Mouse (Mus musculus) cerebellum, adult 8-10 months (tissue): Measurements from ENCODE around the gene Agrp.

Source experiments
- DNase-seq: peaks from one replicate; pipeline ENCODE4 v3.0.0; 2022

Gene Agrp

DNA sequence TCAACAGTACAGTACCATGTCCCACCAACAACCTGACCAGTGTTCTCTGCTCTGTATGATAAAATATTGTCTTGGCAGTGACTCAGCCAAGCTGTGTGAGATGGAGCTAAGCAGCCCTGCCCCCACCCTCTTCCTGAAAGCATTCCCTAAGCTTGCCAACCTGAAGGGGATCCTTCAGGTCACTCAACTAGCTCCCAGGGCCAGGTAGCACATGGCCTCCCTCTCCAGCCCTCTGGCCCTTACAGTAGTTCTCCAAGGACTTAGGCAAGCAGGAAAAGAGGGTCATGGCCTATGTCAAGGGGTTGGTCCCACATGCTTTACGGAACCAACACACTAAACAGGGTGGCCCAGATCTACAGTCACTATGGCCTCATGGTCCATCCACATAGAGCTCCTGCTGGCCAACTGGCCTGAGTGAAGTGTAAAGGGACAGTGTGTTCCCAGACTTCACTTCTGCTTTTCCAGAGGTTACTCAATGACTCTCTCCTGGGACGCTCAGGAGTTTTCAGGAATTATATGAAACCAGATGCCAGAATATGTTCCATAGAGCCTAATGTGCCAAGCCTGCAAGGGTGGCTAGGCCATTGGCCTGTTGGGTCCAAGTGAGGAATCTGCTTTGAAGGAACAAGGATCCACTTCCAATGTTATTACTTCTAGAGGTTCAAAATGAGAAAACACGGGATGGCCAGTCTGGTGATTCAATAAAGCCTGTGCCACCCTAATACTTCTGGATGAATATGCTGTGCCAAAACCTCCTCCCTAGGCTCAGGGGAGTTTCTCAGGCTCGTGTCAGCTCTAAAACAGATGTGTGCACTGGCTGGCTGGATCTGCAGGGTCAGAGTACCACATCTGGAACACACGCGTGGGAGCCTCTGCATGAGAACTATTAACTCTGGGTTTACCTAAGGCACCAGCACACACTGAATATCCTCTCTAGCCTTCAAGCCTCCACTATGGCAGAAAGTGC, 90.5 kb downstream of the Agrp start:
- no peak for DNase-seq

DNA sequence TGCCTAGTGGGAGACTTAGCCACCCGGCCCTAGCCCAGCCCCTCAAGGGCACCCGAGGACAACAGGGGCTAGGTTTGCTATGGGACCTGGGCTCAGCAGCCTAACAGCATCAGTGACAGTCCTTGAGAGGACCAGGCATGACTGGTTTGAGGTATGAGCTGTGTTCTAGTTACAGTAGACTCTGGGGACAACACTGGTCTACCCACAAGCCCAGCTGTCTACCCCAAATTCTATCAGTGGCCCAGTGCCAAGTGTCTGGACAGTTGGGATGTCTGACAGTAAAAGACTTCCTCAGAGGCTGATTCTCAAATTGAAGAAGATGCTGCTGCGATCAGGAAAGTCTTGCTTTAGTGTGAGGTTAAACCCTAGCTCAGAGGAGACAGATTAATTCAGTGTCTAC, 91.9 kb downstream of the Agrp start:
- no peak for DNase-seq

DNA sequence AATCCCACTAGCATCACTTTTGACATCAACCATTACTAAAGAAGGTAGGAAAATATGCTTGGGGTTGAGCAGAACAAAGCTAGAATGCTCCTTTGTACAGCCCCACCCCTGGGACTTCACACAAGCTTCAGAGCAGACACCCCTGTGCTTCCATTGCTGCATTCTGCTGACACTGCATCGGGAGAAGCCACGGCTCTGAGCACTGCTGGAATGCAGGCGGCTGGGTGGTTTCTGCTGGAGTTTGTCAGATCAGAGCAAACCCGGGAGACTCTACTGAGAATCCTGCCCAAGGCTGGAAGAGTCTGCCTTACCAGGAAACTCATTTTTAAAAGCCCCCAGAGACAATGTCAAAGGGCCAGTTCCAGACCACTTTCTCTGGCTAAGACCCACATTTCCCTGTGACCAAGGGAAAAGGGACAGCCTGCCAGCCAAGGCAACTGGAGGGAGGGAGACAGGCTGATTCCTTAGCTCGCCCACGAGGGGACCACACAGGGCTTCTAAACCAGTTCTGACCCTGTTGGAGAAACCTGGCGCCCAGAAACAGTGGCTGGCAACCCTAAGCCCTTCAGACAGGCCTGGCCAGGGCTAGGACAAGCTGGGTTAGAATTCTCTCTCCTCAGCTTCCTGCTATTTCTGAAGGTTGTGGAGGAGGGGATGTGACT, 92.5 kb downstream of the Agrp start:
- DNase-seq, result no peak

DNA sequence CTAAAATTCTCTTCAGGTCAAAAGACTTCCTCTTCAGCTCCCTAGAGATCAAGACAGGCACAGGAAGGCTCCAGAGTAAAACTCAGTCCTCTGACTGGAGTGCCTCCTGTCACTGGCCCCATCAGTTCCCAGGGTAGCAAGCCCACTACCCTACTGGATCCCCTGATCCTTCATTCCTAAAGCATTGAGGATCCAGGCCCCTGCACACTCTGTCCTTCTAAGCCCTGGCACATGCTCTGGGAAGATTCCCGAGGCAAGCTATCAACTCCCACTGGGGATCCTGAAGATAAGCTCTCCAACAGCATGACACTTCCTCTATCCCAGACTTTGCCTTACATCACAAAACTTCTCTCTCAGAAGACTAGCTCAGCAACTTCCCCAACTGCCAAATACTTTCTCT, 93.5 kb downstream of the Agrp start:
- DNase-seq, result no peak

DNA sequence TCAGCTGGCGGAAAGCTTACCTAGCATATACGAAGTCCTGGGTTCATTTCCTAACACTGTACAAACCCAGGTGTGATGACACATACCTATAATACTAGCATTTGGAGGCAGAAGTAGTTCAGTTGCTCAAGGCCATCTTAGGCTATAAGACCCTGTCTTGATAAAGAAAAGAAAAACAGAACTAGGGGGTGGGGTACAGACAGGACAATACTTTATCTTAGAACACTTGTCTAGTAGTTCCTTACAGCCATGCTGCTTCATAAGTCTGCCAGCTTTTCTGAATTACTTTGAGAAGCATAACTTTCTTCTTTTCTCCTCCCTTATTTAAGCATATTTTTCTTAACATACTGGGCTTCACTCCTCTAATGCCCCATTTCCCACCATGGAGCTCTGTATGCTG, 94.4 kb downstream of the Agrp start:
- no peak for DNase-seq

DNA sequence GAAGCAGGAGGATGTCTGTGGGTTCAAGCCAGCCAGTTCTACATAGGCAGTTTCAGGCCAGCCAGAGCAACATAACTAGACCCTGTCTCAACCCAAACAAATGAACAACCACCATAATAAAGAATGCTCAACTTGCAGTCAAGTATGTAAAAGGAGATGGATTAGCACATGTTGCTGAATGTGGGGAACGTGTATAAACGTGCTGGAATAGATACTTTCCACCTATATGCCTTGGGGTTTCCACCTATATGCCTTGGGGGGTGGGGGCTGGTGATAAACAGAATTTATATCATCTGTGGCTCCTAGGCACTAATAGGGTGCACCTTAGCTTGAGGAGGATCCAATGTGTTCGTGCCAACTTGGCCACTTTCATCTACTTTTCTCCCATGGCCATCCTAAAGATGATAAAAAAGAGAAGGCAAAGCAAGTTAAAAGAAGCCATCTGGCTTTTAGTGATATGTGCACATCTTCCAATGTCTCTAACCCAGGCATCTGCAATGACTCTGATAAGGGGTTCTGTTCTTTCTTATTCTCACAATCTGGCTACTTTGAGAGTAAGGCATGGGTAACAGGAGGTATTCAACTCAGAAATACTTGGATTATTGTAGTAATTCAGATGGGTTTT, 95.0 kb downstream of the Agrp start:
- DNase-seq, result no peak

DNA sequence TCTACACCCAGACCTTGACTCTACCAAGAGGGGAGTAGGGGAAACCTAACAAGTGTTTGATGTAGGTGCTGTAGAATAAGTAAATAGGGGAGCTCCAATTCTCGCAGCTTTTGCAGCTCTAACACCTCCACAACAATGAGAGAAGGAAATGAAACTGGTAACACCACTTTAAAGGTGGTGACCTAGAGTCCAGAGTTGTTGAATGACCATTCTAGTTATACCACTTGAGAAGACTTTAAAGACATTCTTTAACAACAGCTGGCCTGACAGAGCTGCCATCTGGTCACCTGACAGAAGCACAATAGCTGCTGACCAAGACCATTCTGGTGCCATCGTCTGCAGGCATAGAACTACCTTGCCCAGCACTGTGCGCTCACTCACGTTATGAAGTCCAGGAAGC, 98.3 kb downstream of the Agrp start:
- DNase-seq, result no peak

DNA sequence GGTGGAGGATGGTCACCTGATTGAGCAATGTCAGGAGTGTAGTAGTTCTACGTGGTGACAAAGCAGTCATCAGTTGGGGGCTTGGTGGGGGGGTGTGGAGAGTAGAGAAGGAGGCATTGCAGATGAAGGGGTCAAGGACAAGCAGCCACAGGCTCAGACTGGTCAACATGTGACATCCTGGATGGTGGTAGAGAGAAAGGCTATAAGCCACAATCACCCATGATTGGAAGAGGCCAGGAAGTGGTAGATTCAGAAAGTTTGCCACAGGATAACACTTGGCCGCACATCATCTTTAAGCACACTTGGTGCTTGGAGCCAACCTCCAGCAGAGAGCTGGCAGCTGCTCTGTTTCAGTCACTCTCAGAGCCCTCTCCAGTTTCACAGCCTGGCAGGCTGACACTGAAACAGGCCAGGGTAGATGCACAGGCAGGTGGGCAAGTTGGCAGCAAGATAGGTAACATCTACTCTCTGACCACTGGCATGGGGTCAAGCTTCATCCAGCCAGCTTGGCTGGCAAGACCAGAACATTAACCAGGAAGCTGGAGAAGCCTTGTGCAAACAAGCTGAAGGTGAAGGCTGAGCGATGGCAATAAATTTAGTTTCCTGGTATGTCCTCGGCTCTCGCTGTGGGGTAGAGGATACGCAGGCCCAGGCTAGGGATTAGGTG, 100.0 kb downstream of the Agrp start:
- DNase-seq, result peak; percentile 70

DNA sequence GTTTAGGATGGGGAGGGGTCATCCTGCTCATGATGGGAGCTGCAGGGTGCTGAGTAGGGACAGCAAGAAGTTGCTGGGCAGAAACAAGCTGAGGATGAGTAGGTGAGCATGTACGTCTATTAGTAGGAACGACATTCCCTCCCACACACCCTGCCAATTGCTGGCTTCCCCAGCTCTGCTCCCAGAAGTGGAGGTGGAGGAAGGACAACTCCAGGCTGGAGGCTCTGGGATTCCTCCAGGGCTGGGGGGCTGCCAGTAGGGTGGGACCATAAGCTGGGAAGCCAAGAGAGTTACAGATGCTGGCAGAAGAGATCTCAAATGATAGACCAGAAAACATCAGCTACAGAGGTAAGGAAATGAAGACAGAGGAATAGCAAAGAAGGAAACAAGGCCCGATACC, 100.6 kb downstream of the Agrp start:
- no peak for DNase-seq

DNA sequence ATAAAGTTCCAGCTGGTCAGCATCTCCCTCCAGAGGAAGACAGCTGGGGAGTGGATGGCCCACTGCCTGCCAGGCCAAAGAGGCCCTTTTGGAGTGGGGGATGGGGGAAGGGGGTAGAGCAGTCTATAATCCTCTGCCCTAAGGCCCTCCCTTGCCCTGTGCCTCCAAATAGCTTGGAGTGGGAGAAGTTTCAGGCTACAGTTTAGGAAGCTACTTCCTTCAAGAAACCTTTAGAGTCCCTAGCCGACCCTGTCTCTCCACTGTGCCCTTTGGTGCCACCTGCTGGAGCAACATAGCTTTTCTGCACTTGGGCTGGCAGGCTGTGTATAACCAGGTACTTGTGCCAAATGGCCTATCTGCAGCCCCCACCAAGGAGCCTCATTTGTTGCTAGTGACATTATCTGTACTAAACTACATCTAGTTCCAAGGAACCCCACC, 103.3 kb downstream of the Agrp start:
- peak; percentile 72 for DNase-seq

DNA sequence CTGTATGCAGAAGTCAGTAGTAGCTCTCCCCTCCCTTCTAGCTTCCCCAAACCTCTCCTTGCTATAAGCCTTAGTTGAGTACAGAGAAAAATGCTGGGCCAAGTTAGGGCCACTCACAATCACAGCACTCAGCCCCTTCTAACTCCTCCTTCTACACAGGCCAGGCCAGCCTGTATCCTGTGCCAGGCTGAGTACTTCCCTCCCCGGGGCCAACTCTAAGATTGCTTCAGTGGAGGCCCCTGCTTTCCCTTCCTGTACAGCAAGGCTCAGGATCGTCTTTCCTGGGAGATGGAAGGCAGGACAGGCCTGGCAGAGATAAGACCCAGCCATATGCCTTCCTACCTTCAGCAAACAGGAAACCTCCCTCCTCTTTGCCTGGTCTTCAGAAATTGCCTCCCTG, 103.8 kb downstream of the Agrp start:
- DNase-seq, result no peak

DNA sequence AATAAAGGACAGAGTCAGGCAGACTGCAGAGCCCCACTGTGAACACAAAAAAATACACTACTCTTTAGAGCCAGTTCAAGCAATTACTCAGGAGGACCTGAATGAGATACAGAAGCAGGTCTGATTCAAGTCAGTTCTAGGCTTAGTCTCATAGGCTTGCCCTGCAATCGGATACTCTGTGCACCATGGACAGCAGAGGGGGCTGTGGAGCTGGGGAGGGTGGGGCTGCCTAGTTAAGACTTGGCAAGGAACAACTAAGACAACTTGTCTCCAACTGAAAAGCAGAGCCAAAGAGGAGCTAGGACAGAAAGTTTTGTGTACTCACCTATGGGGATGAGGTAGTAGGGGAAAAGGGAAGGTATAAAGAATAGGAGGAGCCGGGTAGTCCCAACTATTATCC, 105.4 kb downstream of the Agrp start:
- DNase-seq, result no peak

DNA sequence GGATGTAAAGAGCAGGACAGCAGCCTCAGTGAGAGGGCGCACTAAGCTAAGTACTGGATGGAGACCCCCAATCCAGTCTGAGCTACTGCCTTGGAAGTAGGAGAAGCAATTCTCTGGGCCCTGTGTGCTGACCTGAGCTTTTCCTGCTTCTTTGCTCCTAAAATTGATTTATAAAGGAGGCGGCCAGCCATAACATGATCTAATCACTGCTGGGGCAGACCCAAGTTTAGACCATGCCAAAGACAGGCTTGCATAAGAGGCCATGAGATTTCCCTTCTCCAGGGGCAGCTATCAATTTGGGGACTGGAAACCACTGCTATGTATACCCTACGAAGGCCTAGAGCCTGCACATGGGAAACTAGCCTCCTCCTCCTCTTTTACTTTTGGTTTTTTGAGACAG, 107.9 kb downstream of the Agrp start:
- DNase-seq, result no peak

DNA sequence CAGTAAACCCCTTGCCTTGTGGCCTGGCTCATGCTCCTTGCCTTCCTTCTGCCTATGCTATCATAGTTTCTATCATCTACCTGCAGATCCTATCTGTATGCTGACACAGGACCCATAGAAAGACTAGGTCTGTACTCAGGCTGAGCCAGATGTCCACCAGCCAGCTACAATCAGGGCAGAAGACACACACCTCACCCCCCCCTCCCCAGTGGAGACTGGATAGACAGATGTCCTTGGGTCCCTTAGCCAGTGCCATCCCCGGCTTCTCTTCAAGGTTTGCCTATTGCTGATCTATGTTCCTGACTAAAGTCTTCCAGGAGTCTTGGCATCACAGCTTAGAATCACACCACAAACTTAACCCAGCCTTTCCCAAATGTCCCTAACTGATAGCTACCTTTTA, 109.0 kb downstream of the Agrp start:
- no peak for DNase-seq

DNA sequence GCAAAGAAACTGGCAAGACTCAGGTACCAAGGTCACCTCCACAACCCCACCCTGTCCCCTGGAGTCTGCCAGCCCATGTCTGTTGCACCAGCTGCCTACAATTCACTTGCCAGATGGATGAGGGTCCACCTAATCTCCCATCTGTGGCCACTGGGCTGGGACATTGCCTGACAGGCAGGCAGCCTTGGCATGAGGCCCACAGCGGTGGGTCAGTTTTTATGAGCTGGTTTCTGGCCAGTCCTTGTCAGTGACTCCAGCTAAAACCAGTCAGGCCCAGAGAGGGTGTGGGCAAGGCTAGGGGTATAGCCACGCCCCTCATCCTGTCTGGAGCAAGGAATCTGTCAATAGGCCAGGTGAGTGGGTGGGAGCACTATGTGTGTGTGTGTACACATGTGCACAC, 110.1 kb downstream of the Agrp start:
- no peak for DNase-seq

DNA sequence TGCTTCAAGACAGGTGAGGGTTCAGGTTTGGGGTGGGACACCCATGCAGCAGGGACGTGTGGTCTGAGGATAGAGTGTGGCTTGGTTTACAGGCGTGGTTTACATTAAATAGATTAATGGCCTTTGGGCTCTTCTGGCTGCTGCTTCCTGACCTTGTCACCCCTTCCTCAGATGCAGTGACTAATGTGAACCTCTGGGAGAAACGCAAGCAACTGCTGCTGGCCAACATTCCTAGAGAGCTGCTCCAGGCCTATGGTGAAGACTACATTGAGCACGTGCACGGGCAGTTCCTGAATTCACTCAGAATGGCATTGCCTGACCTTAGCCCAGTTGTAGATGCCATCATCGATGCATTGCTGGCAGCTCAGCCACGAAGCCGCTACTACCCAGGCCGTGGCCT, 114.3 kb downstream of the Agrp start:
- no peak for DNase-seq

DNA sequence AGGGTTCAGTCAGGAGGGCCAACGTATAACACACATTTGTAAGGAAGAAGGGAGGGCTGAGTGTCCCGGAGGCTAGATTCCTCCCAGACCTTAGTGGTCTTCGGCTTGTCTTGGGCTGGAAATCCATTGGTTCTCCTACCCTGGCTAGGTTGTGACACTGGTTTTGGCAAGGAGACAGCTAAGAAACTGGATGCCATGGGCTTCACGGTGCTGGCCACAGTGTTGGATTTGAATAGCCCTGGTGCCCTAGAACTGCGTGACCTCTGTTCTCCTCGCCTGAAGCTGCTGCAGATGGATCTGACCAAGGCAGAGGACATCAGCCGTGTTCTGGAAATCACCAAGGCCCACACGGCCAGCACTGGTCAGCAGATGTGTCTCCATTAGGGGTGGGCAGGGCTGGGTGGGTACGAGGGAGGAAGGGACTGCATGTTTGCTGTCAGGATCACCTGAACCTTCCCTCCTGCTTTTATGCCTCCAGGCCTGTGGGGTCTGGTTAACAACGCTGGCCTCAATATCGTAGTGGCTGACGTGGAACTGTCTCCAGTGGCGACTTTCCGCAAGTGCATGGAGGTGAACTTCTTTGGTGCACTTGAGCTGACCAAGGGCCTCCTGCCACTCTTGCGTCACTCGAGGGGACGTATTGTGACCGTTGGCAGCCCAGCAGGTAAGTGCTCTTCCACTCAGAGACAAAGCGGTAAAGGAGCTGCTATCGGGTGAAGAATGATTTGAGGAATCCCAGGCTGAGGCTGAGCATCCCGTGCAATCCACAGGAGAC, 115.0 kb downstream of the Agrp start:
- no peak for DNase-seq

DNA sequence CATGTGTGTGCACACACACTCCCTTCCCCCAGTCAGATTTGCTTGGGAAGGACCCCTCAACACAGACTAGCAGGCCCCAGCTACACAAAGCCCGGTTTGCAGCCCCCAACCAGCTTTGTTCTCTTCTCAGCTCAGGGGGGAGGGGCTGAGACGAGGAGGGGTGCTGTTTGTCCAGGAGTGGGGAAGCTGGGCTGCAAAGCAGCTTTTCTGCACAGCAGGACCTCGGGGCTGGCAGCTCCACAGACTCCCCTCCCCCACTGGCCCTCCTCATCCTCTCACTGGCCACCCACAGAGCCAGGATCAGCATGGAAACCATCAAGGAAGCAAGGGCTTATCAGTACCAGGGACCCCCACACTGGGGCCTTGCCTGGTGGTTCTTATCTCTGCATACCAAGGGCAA, 116.1 kb downstream of the Agrp start:
- no peak for DNase-seq

DNA sequence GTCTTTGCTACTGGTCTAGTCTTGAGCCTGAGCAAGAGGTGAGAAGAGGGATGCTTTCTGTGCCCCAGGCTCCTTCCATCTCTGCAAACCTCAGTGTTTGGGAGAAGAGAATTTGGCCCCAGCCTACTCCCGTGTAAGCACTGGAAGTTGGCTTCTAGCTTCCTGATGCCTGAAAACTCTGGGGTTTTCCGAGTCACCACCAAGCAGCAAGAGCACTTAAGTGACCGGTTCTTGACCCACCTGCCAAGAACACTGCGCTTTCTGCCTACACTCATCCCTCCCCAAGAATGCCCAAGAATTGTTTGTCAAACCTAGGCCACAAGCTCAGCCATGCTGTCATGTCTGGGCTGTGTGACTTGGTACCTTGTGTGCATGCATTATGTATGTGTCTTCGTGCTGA, 116.7 kb downstream of the Agrp start:
- no peak for DNase-seq

DNA sequence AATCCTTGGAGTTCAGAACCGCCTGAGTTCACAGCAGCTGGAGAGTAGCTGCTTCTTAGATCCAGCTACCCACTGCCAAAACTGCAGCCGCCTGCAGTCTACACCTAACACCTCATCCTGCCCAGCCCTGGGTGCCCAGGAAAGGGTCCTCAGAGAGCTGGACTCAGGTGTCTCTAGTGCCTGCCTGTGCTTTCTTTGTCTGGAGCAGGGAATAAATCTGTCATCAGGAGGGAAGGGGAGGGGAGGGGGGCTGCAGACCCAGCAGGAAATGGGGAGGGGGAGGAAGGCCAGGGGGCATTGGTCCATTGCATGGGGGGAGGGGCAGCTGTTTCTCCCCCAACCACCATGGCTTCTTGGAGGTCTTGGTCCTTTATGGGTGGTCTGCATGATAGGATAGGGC, 117.6 kb downstream of the Agrp start:
- no peak for DNase-seq

DNA sequence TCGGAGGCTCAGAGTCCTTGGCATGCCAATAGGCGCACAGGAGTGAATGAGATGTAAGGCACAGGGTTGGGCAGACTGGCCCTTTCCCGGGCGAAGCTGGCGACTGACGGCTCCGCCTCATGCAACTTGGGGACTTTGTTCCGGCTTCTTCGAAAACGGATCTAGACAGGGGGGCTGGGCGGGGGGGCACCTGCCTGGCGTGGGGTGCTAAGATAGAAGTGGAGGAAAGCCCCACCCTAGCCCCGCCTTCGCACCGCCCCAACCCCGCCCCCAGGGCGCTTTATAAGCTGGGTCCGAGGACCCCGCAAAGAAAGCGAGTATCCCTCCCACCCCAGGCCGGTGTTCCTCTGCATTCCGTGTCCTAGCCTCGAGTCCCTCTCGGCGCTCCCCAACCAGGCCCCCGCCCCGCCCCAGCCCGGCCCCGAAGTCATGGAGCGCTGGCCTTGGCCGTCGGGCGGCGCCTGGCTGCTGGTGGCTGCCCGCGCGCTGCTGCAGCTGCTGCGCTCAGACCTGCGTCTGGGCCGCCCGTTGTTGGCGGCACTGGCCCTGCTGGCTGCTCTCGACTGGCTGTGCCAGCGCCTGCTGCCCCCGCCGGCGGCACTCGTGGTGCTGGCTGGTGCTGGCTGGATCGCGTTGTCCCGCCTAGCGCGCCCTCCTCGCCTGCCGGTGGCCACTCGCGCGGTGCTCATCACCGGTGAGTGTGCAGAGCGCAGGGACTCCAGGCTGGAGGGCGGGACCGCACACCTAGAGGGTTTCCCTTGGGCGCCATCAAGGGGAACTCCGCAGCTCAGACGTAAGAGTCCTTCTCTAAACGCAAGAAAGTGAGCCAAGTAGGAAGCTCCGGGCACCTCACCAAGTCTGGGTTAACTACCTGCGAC, 118.5 kb downstream of the Agrp start, which contains the start of gene Hsd11b2:
Hsd11b2 (plus strand) TSS at position 320 of the 878 bp plus-strand sequence.
- DNase-seq, result no peak
